Mouse (Mus musculus) monocyte, adult 5-6 weeks (primary cell): ENCODE results near the gene Krtap5-1. TPM values are rescaled to one million over a fixed set of nuclear protein-coding genes. Genes with fewer than 3 reads are reported as not detected.
"Not testable (repeated sequence)": the region's sequence is repeated elsewhere in the genome, so short reads cannot be mapped to it uniquely, and the experiment has no call there.

Source experiments
- ATAC-seq: fragments of 153-309, 156-312 bp; replicated peaks from 2 replicates; pipeline ENCODE4 v1.8.0; 2017; ENCODE audit warnings: mild to moderate bottlenecking; ENCODE audit not compliant: low TSS enrichment, insufficient number of reproducible peaks, severe bottlenecking, poor library complexity, low FRiP score
- total RNA-seq: library from RNA; stranded (forward); fragments of 200-1000, 200-491, 200-594 nt; gene quantifications from 3 replicates; pipeline ENCODE4 v1.2.3, GENCODE M21; 2017

Krtap5-1 gene
- total RNA-seq = not detected in 3 replicates

GRCm38 (mm10) chr7:142297018-142297417 is at the start of gene Krtap5-1:
Gene Krtap5-1, minus strand, starts transcription at chr7:142297118.
- not testable (repeated sequence) for ATAC-seq

- peak; percentile 70 for ATAC-seq
Observed at GRCm38 (mm10) chr7:142342247-142342640, 45.3 kb upstream of the Krtap5-1 start.

GRCm38 (mm10) chr7:142341564-142342246 is 44.8 kb upstream of the Krtap5-1 start:
- ATAC-seq = no peak

- ATAC-seq = peak; percentile 88
Observed at GRCm38 (mm10) chr7:142340269-142340970, 43.5 kb upstream of the Krtap5-1 start.

- ATAC-seq = no peak
Observed at GRCm38 (mm10) chr7:142335151-142335550, 38.2 kb upstream of the Krtap5-1 start.

GRCm38 (mm10) chr7:142334246-142334645 is 37.3 kb upstream of the Krtap5-1 start:
- ATAC-seq = peak; percentile 65; the same call in 1 of the 2 replicates

- not testable (repeated sequence) for ATAC-seq
Observed at GRCm38 (mm10) chr7:142332741-142333140, 35.8 kb upstream of the Krtap5-1 start.

- no peak for ATAC-seq
Observed at GRCm38 (mm10) chr7:142331281-142331680, 34.4 kb upstream of the Krtap5-1 start.

- ATAC-seq = no peak
Observed at GRCm38 (mm10) chr7:142330271-142330724, 33.4 kb upstream of the Krtap5-1 start.

- no peak for ATAC-seq
Observed at GRCm38 (mm10) chr7:142328507-142328906, 31.6 kb upstream of the Krtap5-1 start.

GRCm38 (mm10) chr7:142326714-142327445 is 30.0 kb upstream of the Krtap5-1 start:
- no peak for ATAC-seq

- no peak for ATAC-seq
Observed at GRCm38 (mm10) chr7:142323396-142324117, 26.6 kb upstream of the Krtap5-1 start.

- no peak for ATAC-seq
Observed at GRCm38 (mm10) chr7:142322641-142323040, 25.7 kb upstream of the Krtap5-1 start.

GRCm38 (mm10) chr7:142321637-142322306 is 24.9 kb upstream of the Krtap5-1 start:
- ATAC-seq = not testable (repeated sequence)

- ATAC-seq = no peak
Observed at GRCm38 (mm10) chr7:142320906-142321305, 24.0 kb upstream of the Krtap5-1 start.

- ATAC-seq = no peak
Observed at GRCm38 (mm10) chr7:142319124-142319523, 22.2 kb upstream of the Krtap5-1 start.

- no peak for ATAC-seq
Observed at GRCm38 (mm10) chr7:142317216-142317615, 20.3 kb upstream of the Krtap5-1 start.

GRCm38 (mm10) chr7:142316558-142316957 is 19.6 kb upstream of the Krtap5-1 start:
- ATAC-seq = 0 out of 2 replicates have a peak, but pooled peaks have one; percentile 40
